Mouse (Mus musculus): ENCODE data around the gene Haghl. TPM values are rescaled to one million over a fixed set of nuclear protein-coding genes. Genes with fewer than 3 reads are reported as not detected.
"Not testable (repeated sequence)": the region's sequence is repeated elsewhere in the genome, so short reads cannot be mapped to it uniquely, and the experiment has no call there.

Gene Haghl
- total RNA-seq, 1 experiment from 2014 or later: 21.5 TPM

GRCm38 (mm10) chr17:25756378-25757242, 28.9 kb downstream of the Haghl start:
- ATAC-seq (ENCODE audit: extremely low read depth, insufficient number of reproducible peaks, low FRiP score, poor library complexity, severe bottlenecking): no peak

GRCm38 (mm10) chr17:25755627-25756377, 29.7 kb downstream of the Haghl start:
- no peak for ATAC-seq (ENCODE audit: extremely low read depth, insufficient number of reproducible peaks, low FRiP score, poor library complexity, severe bottlenecking)

GRCm38 (mm10) chr17:25755086-25755485, 30.4 kb downstream of the Haghl start:
- no peak for ATAC-seq (ENCODE audit: extremely low read depth, insufficient number of reproducible peaks, low FRiP score, poor library complexity, severe bottlenecking)

- no peak for ATAC-seq (ENCODE audit: extremely low read depth, insufficient number of reproducible peaks, low FRiP score, poor library complexity, severe bottlenecking)
Measured at GRCm38 (mm10) chr17:25754241-25754640, 31.2 kb downstream of the Haghl start, which contains the start of gene Msln. Gene Msln (minus strand): TSS chr17:25754378.

GRCm38 (mm10) chr17:25751446-25751845, 34.0 kb downstream of the Haghl start:
- ATAC-seq (ENCODE audit: extremely low read depth, insufficient number of reproducible peaks, low FRiP score, poor library complexity, severe bottlenecking): no peak

- ATAC-seq (ENCODE audit: extremely low read depth, insufficient number of reproducible peaks, low FRiP score, poor library complexity, severe bottlenecking): no peak
Measured at GRCm38 (mm10) chr17:25749314-25749713, 36.2 kb downstream of the Haghl start.

- ATAC-seq (ENCODE audit: extremely low read depth, insufficient number of reproducible peaks, low FRiP score, poor library complexity, severe bottlenecking): no peak
Measured at GRCm38 (mm10) chr17:25748238-25748637, 37.2 kb downstream of the Haghl start.

- ATAC-seq (ENCODE audit: extremely low read depth, insufficient number of reproducible peaks, low FRiP score, poor library complexity, severe bottlenecking): no peak
Measured at GRCm38 (mm10) chr17:25744311-25744710, 41.2 kb downstream of the Haghl start.

GRCm38 (mm10) chr17:25743831-25744230, 41.6 kb downstream of the Haghl start:
- ATAC-seq (ENCODE audit: extremely low read depth, insufficient number of reproducible peaks, low FRiP score, poor library complexity, severe bottlenecking): no peak

GRCm38 (mm10) chr17:25741471-25741870, 44.0 kb downstream of the Haghl start:
- ATAC-seq (ENCODE audit: extremely low read depth, insufficient number of reproducible peaks, low FRiP score, poor library complexity, severe bottlenecking): not testable (repeated sequence)

GRCm38 (mm10) chr17:25738861-25739260, 46.6 kb downstream of the Haghl start:
- no peak for ATAC-seq (ENCODE audit: extremely low read depth, insufficient number of reproducible peaks, low FRiP score, poor library complexity, severe bottlenecking)

GRCm38 (mm10) chr17:25735745-25736144, 49.7 kb downstream of the Haghl start, which contains the start of gene Mslnl:
Gene Mslnl (plus strand): TSS chr17:25736042.
- ATAC-seq (ENCODE audit: extremely low read depth, insufficient number of reproducible peaks, low FRiP score, poor library complexity, severe bottlenecking): no peak

- ATAC-seq (ENCODE audit: extremely low read depth, insufficient number of reproducible peaks, low FRiP score, poor library complexity, severe bottlenecking): no peak
Measured at GRCm38 (mm10) chr17:25735246-25735645, 50.2 kb downstream of the Haghl start.

- ATAC-seq (ENCODE audit: extremely low read depth, insufficient number of reproducible peaks, low FRiP score, poor library complexity, severe bottlenecking): peak; percentile 34; the same call in 1 of the 2 replicates
Measured at GRCm38 (mm10) chr17:25732082-25732481, 53.4 kb downstream of the Haghl start.

Other genes starting within 250 kb of the Haghl start
- not detected in 2 replicates for gene Sox8, start 215.0 kb downstream of the Haghl start, total RNA-seq (2017)
- 10.9 and 11.8 TPM in 2 replicates for gene Lmf1, start 206.6 kb downstream of the Haghl start, total RNA-seq (2017)
- gene Gng13, start 68.5 kb downstream of the Haghl start, total RNA-seq (2017): not detected in 2 replicates
- 1.5 and 2.3 TPM in 2 replicates for gene Chtf18, start 58.3 kb downstream of the Haghl start, total RNA-seq (2017)
- gene Rpusd1, start 58.0 kb downstream of the Haghl start, total RNA-seq (2017): 1.7 and 2.2 TPM in 2 replicates
- gene Mslnl, start 49.6 kb downstream of the Haghl start, total RNA-seq (2017): not detected in 2 replicates
- 1.6 TPM in 1 of 2 replicates, not detected in the other for gene Msln, start 31.3 kb downstream of the Haghl start, total RNA-seq (2017)
- gene Narfl, start 11.9 kb downstream of the Haghl start, total RNA-seq (2017): 36.2 and 41.3 TPM in 2 replicates
- 0.25 TPM in 1 of 2 replicates, not detected in the other for gene Ccdc78, start 907 bp upstream of the Haghl start, total RNA-seq (2017)
- 23.6 and 33.3 TPM in 2 replicates for gene Fam173a, start 7.2 kb upstream of the Haghl start, total RNA-seq (2017)
- gene AC134908.4, start 10.0 kb upstream of the Haghl start, total RNA-seq (2017): not detected in 2 replicates
- 3.5 and 4.4 TPM in 2 replicates for gene Metrn, start 11.5 kb upstream of the Haghl start, total RNA-seq (2017)
- not detected in 2 replicates for gene Fbxl16, start 23.4 kb upstream of the Haghl start, total RNA-seq (2017)
- 12.9 and 13.4 TPM in 2 replicates for gene Wdr24, start 38.0 kb upstream of the Haghl start, total RNA-seq (2017)
- gene Jmjd8, start 43.2 kb upstream of the Haghl start, total RNA-seq (2017): 10.9 and 11.0 TPM in 2 replicates
- 74.8 and 79.7 TPM in 2 replicates for gene Stub1, start 47.7 kb upstream of the Haghl start, total RNA-seq (2017)
- 1.5 TPM in 1 of 2 replicates, not detected in the other for gene Rhbdl1, start 51.6 kb upstream of the Haghl start, total RNA-seq (2017)
- 3.4 and 5.6 TPM in 2 replicates for gene Gm20683, start 56.1 kb upstream of the Haghl start, total RNA-seq (2017)
- 34.6 and 37.0 TPM in 2 replicates for gene Rhot2, start 59.2 kb upstream of the Haghl start, total RNA-seq (2017)
- gene Wdr90, start 75.8 kb upstream of the Haghl start, total RNA-seq (2017): 7.4 and 8.4 TPM in 2 replicates
- gene Mcrip2, start 83.1 kb upstream of the Haghl start, total RNA-seq (2017): 1.2 TPM in 1 of 2 replicates, not detected in the other
- gene Mettl26, start 89.4 kb upstream of the Haghl start, total RNA-seq (2017): 5.8 and 7.1 TPM in 2 replicates
- 2.0 and 3.0 TPM in 2 replicates for gene Wfikkn1, start 95.2 kb upstream of the Haghl start, total RNA-seq (2017)
- 6.5 and 7.8 TPM in 2 replicates for gene Rab40c, start 134.1 kb upstream of the Haghl start, total RNA-seq (2017)
- gene Pigq, start 159.3 kb upstream of the Haghl start, total RNA-seq (2017): 23.3 and 28.6 TPM in 2 replicates
- not detected in 2 replicates for gene Nhlrc4, start 159.3 kb upstream of the Haghl start, total RNA-seq (2017)
- gene A930017K11Rik, start 166.9 kb upstream of the Haghl start, total RNA-seq (2017): not detected in 2 replicates
- 9.2 and 10.2 TPM in 2 replicates for gene Capn15, start 200.1 kb upstream of the Haghl start, total RNA-seq (2017)

Data from neutrophil, adult 5-6 weeks (primary cell).